Mouse (Mus musculus) spleen, adult 2 months (tissue): ENCODE data around the gene Vax2.

Source experiments
- CTCF ChIP-seq: fragments of 200-500 bp; IDR thresholded peaks from 2 replicates; pipeline ENCODE4 v1.5.1; 2011; ENCODE audit warnings: mild to moderate bottlenecking, inconsistent platforms; ENCODE audit not compliant: insufficient read depth, insufficient read length, insufficient replicate concordance; ENCODE audit errors: extremely low read depth
- POLR2A ChIP-seq: fragments of 200-500 bp; IDR thresholded peaks from 2 replicates; pipeline ENCODE4 v1.6.1; 2011; ENCODE audit warnings: low read depth, low read length, inconsistent platforms

DNA sequence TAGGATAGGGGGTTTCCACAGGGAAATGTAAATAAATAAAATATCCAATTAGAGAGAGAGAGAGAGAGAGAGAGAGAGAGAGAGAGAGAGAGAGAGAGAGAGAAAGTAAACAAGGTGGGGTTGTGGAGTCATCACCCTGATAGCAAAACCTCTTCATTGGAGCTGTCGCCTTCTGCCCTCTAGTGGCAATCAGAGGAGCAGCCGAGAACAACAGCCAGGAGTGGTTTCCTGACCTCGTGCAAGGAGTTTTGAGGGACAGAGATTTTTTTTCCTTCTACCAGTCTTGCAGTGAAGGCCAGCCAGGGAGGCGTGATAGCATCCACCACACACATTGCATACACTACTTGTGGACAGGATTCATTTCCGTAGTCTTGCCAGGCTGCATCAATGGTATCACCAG, 68.0 kb downstream of the Vax2 start:
- peak; percentile 79; the same call in 1 of the 2 replicates for TF ChIP-seq CTCF
- no peak for TF ChIP-seq POLR2A
